Mouse (Mus musculus) testis, adult 2 months (tissue): ENCODE measurements around the gene Syvn1.

Experiments
- CTCF ChIP-seq: fragments of 200-500 bp; IDR thresholded peaks from 2 replicates; pipeline ENCODE4 v1.5.1; 2012; ENCODE audit warnings: low read depth, mild to moderate bottlenecking, inconsistent platforms, low read length, moderate library complexity; ENCODE audit not compliant: control insufficient read depth, insufficient read depth, insufficient replicate concordance
- POLR2A ChIP-seq: fragments of 200-500 bp; IDR thresholded peaks from 2 replicates; pipeline ENCODE4 v1.6.1; 2012; ENCODE audit warnings: low read depth, mild to moderate bottlenecking, inconsistent platforms, low read length, moderate library complexity; ENCODE audit not compliant: control insufficient read depth

DNA sequence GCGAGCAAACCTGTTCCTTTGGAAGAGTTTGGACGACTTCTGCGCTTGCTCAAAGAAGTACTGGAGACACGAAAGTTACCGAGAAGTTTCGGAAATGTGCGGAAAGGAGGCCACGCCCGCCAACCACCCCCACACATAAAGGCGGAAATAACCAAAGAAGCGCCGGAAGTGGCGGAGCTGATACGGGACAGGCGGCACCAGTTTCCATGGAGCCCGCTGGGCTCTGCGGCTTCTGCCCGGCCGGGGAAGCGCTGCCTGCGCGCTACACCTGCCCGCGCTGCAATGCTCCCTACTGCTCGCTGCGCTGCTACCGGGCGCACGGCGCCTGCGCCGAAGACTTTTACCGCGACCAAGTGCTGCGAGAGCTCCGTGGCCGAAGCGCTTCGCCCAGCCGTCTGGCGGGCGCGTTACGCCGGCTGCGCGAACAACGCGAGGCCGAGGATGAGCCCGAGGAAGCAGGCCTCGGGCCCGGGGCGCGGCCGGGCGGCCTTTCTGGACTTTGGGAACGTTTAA lies 14.7 kb downstream of the Syvn1 start, which contains the start of gene Znhit2:
- TF ChIP-seq CTCF, result no peak
- peak; percentile 84 for TF ChIP-seq POLR2A
